Mouse (Mus musculus) liver, embryonic 13.5 days (tissue): ENCODE data around the gene Osbpl9. TPM values are rescaled to one million over a fixed set of nuclear protein-coding genes. Genes with fewer than 3 reads are reported as not detected.

ENCODE experiments used
- ATAC-seq: fragments of 200-750 bp; cut with Nextera tagmentation; 2 replicates; pipeline ENCODE4 v1.8.0; 2017; ENCODE audit warnings: low read depth, mild to moderate bottlenecking, moderate number of reproducible peaks, moderate library complexity
- DNase-seq: peaks from one replicate; pipeline ENCODE4 v3.0.0; 2022
- H3K27ac ChIP-seq: fragments of 300-500 bp; sonication (generic); 2 replicates; pipeline ENCODE4 v1.5.1; 2015; ENCODE audit warnings: moderate library complexity, mild to moderate bottlenecking, inconsistent platforms
- H3K27me3 ChIP-seq: fragments of 300-500 bp; sonication (generic); 2 replicates; pipeline ENCODE4 v1.6.1; 2015; ENCODE audit warnings: mild to moderate bottlenecking, inconsistent platforms
- H3K36me3 ChIP-seq: fragments of 300-500 bp; sonication (generic); 2 replicates; pipeline ENCODE4 v1.6.1; 2015; ENCODE audit warnings: mild to moderate bottlenecking, inconsistent platforms
- H3K4me1 ChIP-seq: fragments of 300-500 bp; sonication (generic); replicated peaks from 2 replicates; pipeline ENCODE4 v1.6.1; 2015; ENCODE audit warnings: inconsistent platforms
- H3K4me2 ChIP-seq: fragments of 300-500 bp; sonication (generic); 2 replicates; pipeline ENCODE4 v1.6.1; 2015; ENCODE audit warnings: inconsistent platforms, mild to moderate bottlenecking, moderate library complexity
- H3K4me3 ChIP-seq: fragments of 300-500 bp; sonication (generic); replicated peaks from 2 replicates; pipeline ENCODE4 v1.5.1; 2015; ENCODE audit warnings: mild to moderate bottlenecking, inconsistent platforms
- H3K9ac ChIP-seq: fragments of 300-500 bp; sonication (generic); 2 replicates; pipeline ENCODE4 v1.6.1; 2015; ENCODE audit warnings: mild to moderate bottlenecking, inconsistent platforms
- H3K9me3 ChIP-seq: fragments of 300-500 bp; sonication (generic); replicated peaks from 2 replicates; pipeline ENCODE4 v1.6.1; 2016; ENCODE audit warnings: inconsistent platforms
- WGBS: fragments of 180-500 bp; shearing (Covaris S2); methylation state at CpG from one replicate; pipeline ENCODE4 v1.1.7; 2015; ENCODE audit not compliant: insufficient replicate concordance; 5-methylcytosine and 5-hydroxymethylcytosine counted together
- polyA plus RNA-seq: library from polyadenylated mRNA; unstranded; fragments of >200 nt; fragmentation: Nextera tagmentation; extraction: Ambion mirVana; gene quantifications from 2 replicates; pipeline ENCODE4 v1.2.1, GENCODE M21; 2015

The Osbpl9 gene
- polyA plus RNA-seq, 1 experiment from 2014 or later, result 28.1 TPM

DNA sequence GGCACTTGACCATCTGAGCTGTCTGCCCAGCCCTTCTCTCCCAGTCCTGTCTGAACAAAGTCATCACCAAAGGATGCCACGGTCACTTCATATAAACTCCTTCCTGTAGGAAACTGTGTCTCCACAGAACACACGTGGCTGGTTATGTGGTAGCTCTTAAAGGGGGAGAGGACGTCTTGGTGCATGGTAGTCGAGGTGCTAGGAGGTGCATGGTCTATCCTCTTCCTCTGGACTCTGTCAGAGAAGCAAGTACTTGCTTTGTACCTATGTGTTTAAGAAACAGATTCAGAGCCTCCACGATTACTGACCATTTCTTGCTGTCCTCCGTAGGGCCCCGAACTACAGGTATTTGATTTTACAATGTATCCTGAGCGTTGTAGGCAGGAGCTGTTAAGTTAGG lies 144.4 kb downstream of the Osbpl9 start:
- DNase-seq, result no peak
- Histone ChIP-seq H3K4me1 (no peaks in the 10 kb centered on the region), H3K36me3 (peaks cover 85% of the 10 kb centered on the region), H3K9ac (no peak overlapping the region), H3K4me2 (no peak overlapping the region), H3K4me3 (no peak overlapping the region), H3K27me3 (no peaks in the 10 kb centered on the region), H3K27ac (no peak overlapping the region), H3K9me3 (no peaks in the 10 kb centered on the region)
- WGBS, result 85% methylated on average over 8 of the region's 8 CpGs
- ATAC-seq, result no peak

DNA sequence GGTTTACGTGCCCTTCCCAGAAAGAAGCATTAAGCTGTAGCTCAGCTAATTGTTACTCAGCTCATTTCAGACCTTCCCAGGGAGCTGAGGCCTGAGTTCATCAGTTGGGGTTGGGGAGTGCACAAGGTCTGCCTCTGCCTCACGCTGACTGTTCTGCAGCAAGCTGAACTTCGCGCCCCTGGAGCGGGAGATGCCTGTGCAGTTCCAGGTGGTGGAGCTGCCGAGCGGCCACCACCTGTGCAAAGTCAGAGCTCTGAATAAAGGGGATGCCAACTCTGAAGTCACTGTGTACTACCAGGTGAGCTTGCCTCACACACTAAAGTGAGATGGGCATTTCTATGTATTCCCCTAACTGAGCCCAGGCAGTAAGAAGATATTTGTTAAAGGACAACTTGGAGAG lies 145.7 kb downstream of the Osbpl9 start:
- no peak for ATAC-seq
- WGBS, result 88% methylated on average over 7 of the region's 7 CpGs

DNA sequence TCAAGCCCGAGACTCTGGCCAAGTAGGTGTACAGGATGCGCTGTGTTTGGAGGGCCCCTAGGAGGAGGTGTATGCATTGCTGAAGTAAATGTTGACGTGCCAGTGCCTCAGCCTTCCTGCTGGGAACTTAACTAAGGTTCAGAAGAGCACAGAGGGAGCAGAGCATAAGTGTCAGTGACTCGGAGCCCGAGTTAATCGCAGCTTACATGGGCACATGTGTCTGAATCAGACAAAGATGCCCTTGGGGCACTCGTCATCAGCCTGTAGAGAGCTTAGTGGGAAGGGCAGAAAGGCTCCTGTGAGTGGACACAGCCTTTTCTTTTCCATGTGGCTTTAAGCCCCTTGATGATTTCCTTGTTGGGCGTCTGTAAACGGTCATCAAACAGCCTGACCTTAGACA lies 148.1 kb downstream of the Osbpl9 start:
- no peak overlapping the region for H3K9ac ChIP-seq
- no peak overlapping the region for H3K4me3 ChIP-seq
- ATAC-seq (no peak), DNase-seq (no peak)
- WGBS, result 90% methylated on average over 9 of the region's 9 CpGs
- 0 out of 2 replicates have a peak, but pooled peaks cover 5% of the 10 kb centered on the region for H3K4me1 ChIP-seq
- H3K9me3 ChIP-seq, result no peaks in the 10 kb centered on the region
- H3K27me3 ChIP-seq, result no peaks in the 10 kb centered on the region
- H3K27ac ChIP-seq, result no peak overlapping the region
- H3K36me3 ChIP-seq, result peaks cover 79% of the 10 kb centered on the region
- H3K4me2 ChIP-seq, result no peak overlapping the region

More for the DNA sequence above, 145.7 kb downstream of the Osbpl9 start:
- H3K36me3 ChIP-seq, result peaks cover 80% of the 10 kb centered on the region
- H3K4me1 ChIP-seq, result 0 out of 2 replicates have a peak, but pooled peaks cover 3% of the 10 kb centered on the region
- H3K4me2 ChIP-seq, result no peak overlapping the region
- no peak overlapping the region for H3K27ac ChIP-seq
- DNase-seq, result no peak
- no peaks in the 10 kb centered on the region for H3K9me3 ChIP-seq
- H3K4me3 ChIP-seq, result no peak overlapping the region
- H3K9ac ChIP-seq, result no peak overlapping the region
- no peaks in the 10 kb centered on the region for H3K27me3 ChIP-seq

DNA sequence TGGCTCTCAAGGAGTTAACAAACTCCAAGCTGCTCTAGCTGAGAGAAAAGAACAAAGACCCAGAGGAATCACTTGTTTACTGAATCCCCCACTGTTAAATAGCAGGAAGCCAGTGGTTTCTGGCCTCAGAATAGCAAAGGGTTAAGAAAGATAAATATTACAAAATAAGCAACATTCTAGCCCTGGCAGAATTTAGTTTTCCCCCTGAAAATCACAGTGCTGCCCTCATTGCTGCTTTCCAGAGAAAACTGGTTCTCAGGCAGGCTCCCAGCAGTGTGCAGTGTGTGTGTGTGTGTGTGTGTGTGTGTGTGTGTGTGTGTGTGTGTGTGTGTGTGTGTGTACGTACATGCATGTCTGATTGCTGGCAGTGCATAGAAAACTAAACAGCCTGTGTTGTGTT lies 149.8 kb downstream of the Osbpl9 start:
- Histone ChIP-seq H3K4me3 (no peak overlapping the region), H3K9me3 (no peaks in the 10 kb centered on the region), H3K27ac (0 out of 2 replicates have a peak overlapping the region, but pooled peaks have one; percentile 6), H3K4me1 (0 out of 2 replicates have a peak, but pooled peaks cover 5% of the 10 kb centered on the region), H3K36me3 (peaks cover 74% of the 10 kb centered on the region), H3K27me3 (no peaks in the 10 kb centered on the region), H3K4me2 (no peak overlapping the region), H3K9ac (no peak overlapping the region)
- 70% methylated on average over 1 of the region's 1 CpGs for WGBS
- no peak for DNase-seq
- peak; percentile 41; the same call in 1 of the 2 replicates for ATAC-seq

DNA sequence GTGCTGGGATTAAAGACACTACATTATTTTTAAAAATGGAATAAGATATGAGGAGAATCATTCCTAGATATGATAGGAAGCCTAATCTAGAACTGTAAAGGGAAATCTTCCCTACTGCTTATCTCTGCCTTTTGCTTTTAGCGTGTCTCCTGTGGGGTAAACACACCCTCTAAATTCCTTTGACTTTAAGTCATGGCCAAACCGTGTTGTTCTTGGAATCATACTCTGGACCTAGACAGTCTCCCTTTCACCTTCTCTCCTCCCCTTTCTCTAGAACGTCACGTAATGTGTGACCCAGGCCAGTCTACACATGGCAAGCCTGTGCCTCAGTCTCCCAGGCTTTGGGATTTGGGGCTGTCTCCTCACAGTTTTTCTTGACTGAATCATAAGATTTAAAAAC lies 153.8 kb downstream of the Osbpl9 start:
- WGBS, result 68% methylated on average over 4 of the region's 4 CpGs
- H3K4me2 ChIP-seq, result no peak overlapping the region
- DNase-seq, result no peak
- no peak overlapping the region for H3K4me3 ChIP-seq
- 0 out of 2 replicates have a peak, but pooled peaks cover 5% of the 10 kb centered on the region for H3K4me1 ChIP-seq
- no peak overlapping the region for H3K27ac ChIP-seq
- H3K27me3 ChIP-seq, result no peaks in the 10 kb centered on the region
- ATAC-seq, result no peak
- no peaks in the 10 kb centered on the region for H3K9me3 ChIP-seq
- peaks cover 75% of the 10 kb centered on the region for H3K36me3 ChIP-seq
- H3K9ac ChIP-seq, result no peak overlapping the region

DNA sequence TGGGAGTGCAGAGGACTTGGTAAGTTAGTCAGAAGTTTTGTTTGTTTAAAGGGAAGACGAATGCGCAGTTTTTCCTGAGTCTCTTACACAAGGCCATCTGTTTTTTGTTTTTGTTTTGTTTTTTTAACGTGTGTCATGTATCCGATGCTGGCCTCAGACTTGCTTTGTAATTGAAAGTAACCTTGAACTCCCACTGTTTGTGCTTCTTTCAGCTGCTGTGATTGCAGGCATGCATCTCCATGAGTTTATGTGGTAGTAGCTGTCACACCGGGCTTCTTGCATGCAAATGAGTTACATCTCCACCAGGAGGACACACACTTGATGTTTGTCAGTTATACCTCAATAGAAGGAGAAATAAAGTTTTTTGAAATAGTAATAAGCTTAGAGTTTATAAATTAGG lies 158.3 kb downstream of the Osbpl9 start:
- Histone ChIP-seq H3K4me1 (no peaks in the 10 kb centered on the region), H3K27ac (no peak overlapping the region), H3K4me2 (no peak overlapping the region), H3K9me3 (no peaks in the 10 kb centered on the region), H3K9ac (no peak overlapping the region), H3K4me3 (no peak overlapping the region), H3K27me3 (no peaks in the 10 kb centered on the region), H3K36me3 (peaks cover 83% of the 10 kb centered on the region)
- no peak for ATAC-seq
- WGBS, result 84% methylated on average over 5 of the region's 5 CpGs
- DNase-seq, result no peak

DNA sequence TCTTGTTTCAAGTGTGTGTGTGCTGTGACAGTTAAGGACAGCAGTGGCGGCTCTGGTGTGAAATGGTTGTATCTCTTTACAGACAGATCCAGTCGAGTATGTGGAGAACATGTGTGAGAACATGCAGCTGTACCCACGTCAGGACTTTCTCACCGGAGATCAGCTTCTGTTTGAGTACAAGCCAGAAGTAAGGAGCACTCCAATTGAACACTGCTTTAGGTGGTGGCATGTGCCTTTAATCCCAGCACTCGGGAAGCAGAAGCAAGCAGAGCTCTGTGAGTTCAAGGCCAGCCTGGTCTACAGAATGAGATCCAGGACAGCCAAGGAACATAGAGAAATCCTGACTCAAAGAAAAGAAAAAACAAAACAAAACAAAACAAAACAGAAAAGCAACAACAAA lies 158.8 kb downstream of the Osbpl9 start:
- Histone ChIP-seq H3K9ac (no peak overlapping the region), H3K4me3 (no peak overlapping the region), H3K4me1 (no peaks in the 10 kb centered on the region), H3K27me3 (no peaks in the 10 kb centered on the region), H3K9me3 (no peaks in the 10 kb centered on the region), H3K36me3 (peaks cover 82% of the 10 kb centered on the region), H3K27ac (no peak overlapping the region), H3K4me2 (no peak overlapping the region)
- WGBS, result 84% methylated on average over 5 of the region's 5 CpGs
- ATAC-seq (no peak), DNase-seq (no peak)

DNA sequence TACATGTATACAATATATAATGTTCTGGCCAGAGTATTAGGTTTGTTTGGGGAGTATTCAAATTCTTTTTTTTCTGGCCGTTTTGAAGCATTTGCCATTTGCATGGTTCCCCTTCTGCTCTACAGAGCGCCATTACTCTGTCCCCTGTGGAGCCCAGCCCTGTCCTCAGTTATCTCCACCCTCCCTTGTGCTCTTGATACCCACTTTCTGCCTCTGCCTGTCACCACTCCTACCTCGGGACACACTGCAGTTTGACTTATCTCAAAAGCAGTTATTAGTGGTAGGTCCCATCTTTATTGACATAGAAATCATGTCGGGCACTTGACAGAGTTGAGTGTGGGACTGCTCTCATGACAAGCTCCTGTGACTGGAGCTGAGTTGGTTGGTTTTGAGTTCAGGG lies 159.3 kb downstream of the Osbpl9 start:
- H3K4me3 ChIP-seq, result no peak overlapping the region
- no peak overlapping the region for H3K27ac ChIP-seq
- no peak overlapping the region for H3K4me2 ChIP-seq
- peaks cover 78% of the 10 kb centered on the region for H3K36me3 ChIP-seq
- H3K27me3 ChIP-seq, result no peaks in the 10 kb centered on the region
- DNase-seq (no peak), ATAC-seq (no peak)
- H3K4me1 ChIP-seq, result no peaks in the 10 kb centered on the region
- H3K9me3 ChIP-seq, result no peaks in the 10 kb centered on the region
- no peak overlapping the region for H3K9ac ChIP-seq
- WGBS, result 47% methylated on average over 4 of the region's 4 CpGs

DNA sequence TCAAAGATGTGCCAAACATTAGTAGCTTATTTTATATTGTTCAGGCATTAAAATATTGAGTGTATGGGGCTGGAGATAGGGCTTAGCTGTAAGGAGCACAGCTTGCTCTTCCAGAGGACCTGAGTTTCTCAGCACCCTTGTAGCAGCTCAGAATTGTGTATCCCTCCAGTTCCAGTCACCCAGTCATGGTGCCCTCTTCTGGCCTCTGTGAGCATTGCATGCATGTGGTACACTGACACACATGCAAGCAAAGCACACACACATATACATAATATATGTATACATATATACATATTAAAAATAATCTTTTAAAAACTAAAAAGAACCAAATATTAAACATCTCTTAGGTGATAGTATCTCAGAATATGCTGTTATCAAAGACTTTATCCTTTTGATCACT lies 165.7 kb downstream of the Osbpl9 start:
- Histone ChIP-seq H3K9ac (no peak overlapping the region), H3K27me3 (no peaks in the 10 kb centered on the region), H3K4me3 (no peak overlapping the region), H3K9me3 (no peaks in the 10 kb centered on the region), H3K27ac (no peak overlapping the region), H3K4me1 (no peaks in the 10 kb centered on the region), H3K4me2 (no peak overlapping the region), H3K36me3 (peaks cover 55% of the 10 kb centered on the region)
- DNase-seq, result peak; percentile 67
- ATAC-seq, result 0 out of 2 replicates have a peak, but pooled peaks have one; percentile 53

DNA sequence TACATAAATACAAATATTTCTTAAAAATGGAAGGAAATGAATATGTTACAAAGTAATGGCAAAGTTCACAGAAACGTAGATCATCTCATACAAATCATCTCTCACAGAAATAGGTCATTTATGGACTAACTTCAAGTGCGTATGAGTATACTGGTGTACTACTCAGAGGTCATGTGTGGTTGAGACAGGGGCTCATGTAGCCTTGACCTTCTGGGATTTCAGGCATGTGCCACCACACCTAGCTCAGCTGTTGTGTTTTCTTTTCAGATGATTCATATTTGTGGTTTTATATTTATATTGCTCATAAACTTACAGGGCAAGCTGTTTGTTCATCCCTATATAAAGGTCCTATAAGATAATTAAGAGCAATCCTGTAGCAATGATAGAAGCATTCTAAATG lies 171.8 kb downstream of the Osbpl9 start:
- DNase-seq (no peak), ATAC-seq (no peak)
- H3K9ac ChIP-seq, result no peak overlapping the region
- H3K36me3 ChIP-seq, result peaks cover 57% of the 10 kb centered on the region
- H3K4me1 ChIP-seq, result no peaks in the 10 kb centered on the region
- no peak overlapping the region for H3K4me3 ChIP-seq
- H3K27ac ChIP-seq, result no peak overlapping the region
- H3K9me3 ChIP-seq, result no peaks in the 10 kb centered on the region
- H3K27me3 ChIP-seq, result no peaks in the 10 kb centered on the region
- no peak overlapping the region for H3K4me2 ChIP-seq
- 89% methylated on average over 2 of the region's 2 CpGs for WGBS

DNA sequence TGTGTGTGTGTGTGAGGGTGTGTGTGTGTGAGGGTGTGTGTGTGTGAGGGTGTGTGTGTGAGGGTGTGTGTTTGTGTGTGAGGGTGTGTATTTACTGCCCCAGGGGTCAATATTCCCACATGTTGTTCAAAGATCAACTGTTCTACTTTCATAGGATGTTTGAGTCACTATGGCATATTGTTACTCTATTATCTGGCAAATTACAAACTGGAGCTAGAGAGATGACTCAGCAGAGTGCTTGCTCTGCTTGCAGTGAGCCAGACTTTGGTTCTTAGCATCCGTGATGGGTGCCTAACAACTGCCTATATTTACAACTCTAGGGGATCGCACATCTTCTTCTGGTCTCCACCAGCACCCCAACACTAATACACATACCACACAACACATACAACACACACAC lies 172.2 kb downstream of the Osbpl9 start:
- no peak overlapping the region for H3K27ac ChIP-seq
- ATAC-seq, result no peak
- no peak overlapping the region for H3K4me3 ChIP-seq
- H3K4me2 ChIP-seq, result no peak overlapping the region
- H3K9ac ChIP-seq, result no peak overlapping the region
- H3K36me3 ChIP-seq, result peaks cover 59% of the 10 kb centered on the region
- H3K9me3 ChIP-seq, result no peaks in the 10 kb centered on the region
- WGBS, result 83% methylated on average over 2 of the region's 2 CpGs
- no peaks in the 10 kb centered on the region for H3K27me3 ChIP-seq
- H3K4me1 ChIP-seq, result 0 out of 2 replicates have a peak, but pooled peaks cover under 1% of the 10 kb centered on the region
- no peak for DNase-seq

DNA sequence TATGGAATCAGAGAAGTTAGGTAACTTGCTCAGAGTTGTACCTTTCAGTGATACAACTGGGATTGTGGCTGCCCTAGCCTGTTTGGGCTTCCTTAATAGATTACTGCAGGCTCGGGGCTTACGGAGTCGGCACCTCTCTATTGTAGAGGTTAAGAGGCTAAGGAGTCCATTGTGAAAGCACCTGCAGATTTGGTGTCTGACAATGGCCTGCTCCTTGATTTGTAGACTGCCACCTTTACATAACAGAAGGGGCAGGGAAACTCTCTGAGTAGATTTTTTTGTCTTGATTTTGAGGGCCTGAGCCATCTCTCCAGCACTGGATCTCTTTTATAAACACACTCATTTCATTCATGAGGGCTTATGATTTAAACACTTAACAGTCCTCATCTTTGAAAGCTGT lies 175.5 kb downstream of the Osbpl9 start:
- Histone ChIP-seq H3K27ac (no peak overlapping the region), H3K4me2 (no peak overlapping the region), H3K4me3 (no peak overlapping the region), H3K36me3 (peaks cover 52% of the 10 kb centered on the region), H3K9me3 (no peaks in the 10 kb centered on the region), H3K4me1 (0 out of 2 replicates have a peak, but pooled peaks cover 2% of the 10 kb centered on the region), H3K9ac (no peak overlapping the region), H3K27me3 (no peaks in the 10 kb centered on the region)
- 85% methylated on average over 3 of the region's 3 CpGs for WGBS
- ATAC-seq, result no peak
- DNase-seq, result no peak
